Mouse (Mus musculus): ENCODE results near the gene Nrros. TPM values are rescaled to one million over a fixed set of nuclear protein-coding genes. Genes with fewer than 3 reads are reported as not detected.

Gene Nrros
- polyA plus RNA-seq (2017; shearing (Covaris generic)): 97.3 TPM

GRCm38 (mm10) chr16:32165281-32165821 is at the start of gene Nrros:
TSS of gene Nrros (minus strand) at chr16:32165594.

DNA sequence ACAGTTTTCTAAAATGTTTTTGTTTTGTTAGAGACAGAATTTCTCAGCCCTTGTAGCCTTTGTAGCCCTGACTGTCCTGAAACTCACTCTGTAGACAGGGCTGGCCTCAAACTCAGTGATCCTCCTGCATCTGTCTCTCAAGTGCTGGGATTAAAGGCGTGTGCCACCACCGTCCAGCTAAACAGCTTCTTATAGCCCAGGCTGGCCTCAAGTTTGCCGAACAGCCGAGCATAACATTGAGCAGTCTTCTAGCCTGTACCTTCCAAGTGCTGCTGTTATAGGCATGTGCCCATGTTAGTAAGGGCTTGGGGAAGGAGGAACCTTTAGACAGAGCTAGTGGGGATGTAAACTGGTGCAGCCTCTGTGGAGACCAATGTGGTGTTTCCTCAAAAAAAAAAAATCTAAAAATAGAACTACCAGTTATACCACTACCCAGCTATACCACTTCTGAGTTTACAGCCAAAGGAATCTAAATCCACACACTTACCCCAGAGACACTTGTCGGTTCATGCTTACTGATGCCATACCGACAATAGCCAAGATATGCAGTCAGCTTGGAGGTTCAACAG is 14.0 kb upstream of the Nrros start, which contains the start of gene Bex6:
Gene Bex6 (plus strand): TSS at position 491 of the 569 bp plus-strand sequence.

GRCm38 (mm10) chr16:32099638-32100150 is 65.7 kb downstream of the Nrros start, which contains the start of the genes Pigx and Cep19:
TSS of gene Pigx (minus strand) at chr16:32099740.
TSS of gene Cep19 (plus strand) at chr16:32099800.

Other genes with a start within 250 kb of the Nrros start
- 0.52 TPM for gene Pigz, start 231.7 kb downstream of the Nrros start, polyA plus RNA-seq (2017; shearing (Covaris generic))
- gene 0610012G03Rik, start 217.1 kb downstream of the Nrros start, polyA plus RNA-seq (2017; shearing (Covaris generic)): 5.1 TPM
- gene Ncbp2, start 217.1 kb downstream of the Nrros start, polyA plus RNA-seq (2017; shearing (Covaris generic)): 53.5 TPM
- gene Senp5, start 162.3 kb downstream of the Nrros start, polyA plus RNA-seq (2017; shearing (Covaris generic)): 21.5 TPM
- 89.5 TPM for gene Pak2, start 86.3 kb downstream of the Nrros start, polyA plus RNA-seq (2017; shearing (Covaris generic))
- gene Pigx, start 65.9 kb downstream of the Nrros start, polyA plus RNA-seq (2017; shearing (Covaris generic)): 149 TPM
- gene Cep19, start 65.8 kb downstream of the Nrros start, polyA plus RNA-seq (2017; shearing (Covaris generic)): 45.3 TPM
- gene Bex6, start 14.2 kb upstream of the Nrros start, polyA plus RNA-seq (2017; shearing (Covaris generic)): not detected
- 3.0 TPM for gene Fbxo45, start 81.6 kb upstream of the Nrros start, polyA plus RNA-seq (2017; shearing (Covaris generic))
- 22.0 TPM for gene Wdr53, start 81.6 kb upstream of the Nrros start, polyA plus RNA-seq (2017; shearing (Covaris generic))
- not detected for gene Smco1, start 105.9 kb upstream of the Nrros start, polyA plus RNA-seq (2017; shearing (Covaris generic))
- gene Rnf168, start 111.9 kb upstream of the Nrros start, polyA plus RNA-seq (2017; shearing (Covaris generic)): 20.1 TPM
- 37.2 TPM for gene Ubxn7, start 166.7 kb upstream of the Nrros start, polyA plus RNA-seq (2017; shearing (Covaris generic))
- not detected for gene Tm4sf19, start 234.9 kb upstream of the Nrros start, polyA plus RNA-seq (2017; shearing (Covaris generic))